Mouse (Mus musculus) retina, adult 2 months (tissue): ENCODE data around the gene Nrsn2.

ENCODE experiments used
- DNase-seq: peaks from one replicate; pipeline ENCODE4 v3.0.0-alpha.2; 2012; ENCODE audit warnings: low read depth, low spot score

The Nrsn2 gene

GRCm38 (mm10) chr2:152343329-152344213, 32.9 kb downstream of the Nrsn2 start, which contains the start of gene Trib3:
TSS of gene Trib3 (minus strand) at chr2:152344032.
- peak; percentile 71 for DNase-seq

GRCm38 (mm10) chr2:152339631-152340179, 36.7 kb downstream of the Nrsn2 start:
- DNase-seq: no peak

DNA sequence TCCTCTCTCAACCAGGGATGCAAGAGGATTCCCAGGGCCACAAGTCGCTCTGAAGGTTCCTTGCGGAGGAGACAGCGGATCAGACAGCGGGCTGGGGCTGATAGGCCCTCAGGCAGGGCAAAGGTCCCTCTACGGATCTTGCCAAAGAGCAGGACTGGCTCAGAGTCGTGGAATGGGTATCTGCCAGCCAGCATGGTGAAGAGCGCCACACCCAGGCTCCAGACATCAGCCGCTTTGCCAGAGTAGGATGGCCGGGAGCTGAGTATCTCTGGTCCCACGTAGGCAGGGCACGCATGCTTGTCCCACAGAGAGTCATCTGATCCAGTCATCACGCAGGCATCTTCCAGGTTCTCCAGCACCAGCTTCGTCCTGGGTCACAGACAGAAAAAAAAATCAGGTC, 38.1 kb downstream of the Nrsn2 start:
- no peak for DNase-seq

GRCm38 (mm10) chr2:152337591-152338212, 38.7 kb downstream of the Nrsn2 start:
- DNase-seq: no peak

- no peak for DNase-seq
These were observed 39.6 kb downstream of the Nrsn2 start for GRCm38 (mm10) chr2:152336856-152337255.

- DNase-seq: no peak
These were observed 41.1 kb downstream of the Nrsn2 start for GRCm38 (mm10) chr2:152335289-152335820.

DNA sequence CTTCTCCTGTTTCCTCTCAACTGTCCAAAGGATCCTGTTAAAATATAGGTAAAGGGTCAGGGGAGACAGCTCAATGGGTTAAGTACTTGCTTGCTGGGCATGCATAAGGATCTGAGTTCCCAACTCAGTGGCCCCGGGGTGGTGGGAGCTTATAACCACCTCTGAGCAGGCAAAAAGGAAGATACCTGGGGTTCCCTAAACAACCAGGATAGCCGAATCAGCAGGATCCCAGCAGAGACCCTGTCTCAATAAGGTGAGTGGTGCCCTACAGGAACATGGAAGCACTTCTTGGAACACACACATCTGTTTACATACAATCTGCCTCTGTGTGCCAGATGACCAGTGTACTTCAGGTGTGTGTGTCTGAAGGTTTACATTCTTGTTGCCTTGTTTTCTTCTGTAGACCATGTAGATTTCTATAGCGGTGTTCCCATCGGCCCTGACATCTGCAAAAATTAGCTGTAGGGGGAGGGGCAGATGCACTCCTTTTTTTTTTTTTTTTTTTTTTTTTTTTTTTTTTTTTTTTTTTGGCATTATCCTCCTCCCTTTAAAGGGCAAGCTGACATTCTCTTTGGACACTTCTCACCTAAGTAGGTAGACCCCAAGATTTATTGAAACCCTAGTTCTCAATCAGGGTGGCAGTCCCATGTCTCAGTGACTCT, 43.0 kb downstream of the Nrsn2 start:
- no peak for DNase-seq

DNA sequence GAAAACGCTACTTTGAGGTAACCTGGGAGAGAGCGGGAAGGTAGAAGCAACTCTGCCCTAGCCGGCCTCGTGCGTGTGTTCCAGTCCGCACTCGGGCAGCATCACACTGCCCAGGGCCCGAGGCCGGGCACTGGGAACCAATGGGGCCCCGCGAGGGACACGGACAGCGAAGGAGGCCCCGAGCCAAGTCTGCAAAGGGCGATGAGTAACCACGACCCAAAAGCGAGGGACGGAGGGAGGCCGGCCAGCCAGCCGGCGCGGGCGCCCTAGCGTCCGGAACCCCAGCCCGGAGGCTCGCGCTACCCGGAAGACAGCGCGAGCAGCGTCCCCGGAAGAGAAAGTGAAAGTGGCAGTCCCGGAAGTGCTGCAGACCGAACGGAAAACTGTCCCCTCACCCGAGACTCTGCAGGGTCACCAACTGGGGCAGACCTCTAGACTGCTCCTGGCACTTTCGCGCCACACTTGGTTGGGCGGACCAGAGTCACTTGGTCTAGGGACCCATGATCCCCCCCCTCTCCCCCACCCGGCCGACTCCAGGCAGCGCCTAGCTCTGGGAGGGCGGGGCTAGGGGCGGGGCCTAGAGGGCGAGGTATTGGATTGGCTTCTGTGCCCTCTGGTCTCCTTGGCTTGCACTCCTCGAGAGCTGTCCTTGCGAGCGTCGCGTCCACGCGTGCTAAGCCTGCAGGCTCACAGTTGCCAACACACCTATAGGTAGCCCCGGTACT, 44.2 kb downstream of the Nrsn2 start, which contains the start of gene Rbck1:
Gene Rbck1, minus strand, starts transcription at position 553 of the 725 bp plus-strand sequence.
- DNase-seq: peak; percentile 90

GRCm38 (mm10) chr2:152330858-152331423, 45.5 kb downstream of the Nrsn2 start:
- no peak for DNase-seq

GRCm38 (mm10) chr2:152327980-152328379, 48.5 kb downstream of the Nrsn2 start:
- no peak for DNase-seq

DNA sequence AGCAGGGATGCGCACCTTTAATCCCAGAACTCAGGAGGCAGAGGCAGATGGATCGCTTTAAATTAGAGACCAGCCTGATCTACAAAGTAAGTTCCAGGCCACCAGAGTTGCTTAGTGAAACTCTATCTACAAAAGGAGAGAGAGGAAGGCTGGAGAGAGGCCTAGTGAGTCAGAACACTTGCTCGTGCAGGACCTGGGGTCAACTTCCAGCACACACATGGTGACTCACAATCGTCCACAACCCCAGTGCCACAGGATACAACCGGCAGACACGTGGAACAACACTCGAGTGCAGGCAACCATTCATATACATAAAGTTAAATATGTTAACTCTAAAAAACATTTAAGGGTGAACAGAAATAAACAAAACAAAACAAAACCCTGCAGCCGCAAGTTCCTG, 49.8 kb downstream of the Nrsn2 start:
- no peak for DNase-seq

DNA sequence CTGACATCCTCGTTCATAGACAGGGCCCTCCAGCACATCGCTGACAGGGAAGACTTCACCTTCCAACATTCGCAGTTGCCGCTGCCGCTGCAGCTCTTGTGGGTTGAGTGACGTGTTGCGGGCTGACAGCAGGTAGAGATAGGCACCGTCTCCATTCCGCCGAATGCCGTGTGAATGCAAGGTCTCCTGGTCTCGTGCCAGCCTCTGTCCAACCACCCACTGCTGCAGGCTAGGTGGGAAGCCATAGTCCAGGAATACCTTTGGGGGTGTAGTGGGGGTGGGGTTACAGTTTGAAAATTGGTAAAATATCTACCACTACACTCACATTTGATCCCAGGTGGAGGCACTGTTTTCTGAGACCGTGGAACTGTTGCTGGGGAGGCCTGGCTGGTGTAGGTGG, 50.3 kb downstream of the Nrsn2 start:
- no peak for DNase-seq

DNA sequence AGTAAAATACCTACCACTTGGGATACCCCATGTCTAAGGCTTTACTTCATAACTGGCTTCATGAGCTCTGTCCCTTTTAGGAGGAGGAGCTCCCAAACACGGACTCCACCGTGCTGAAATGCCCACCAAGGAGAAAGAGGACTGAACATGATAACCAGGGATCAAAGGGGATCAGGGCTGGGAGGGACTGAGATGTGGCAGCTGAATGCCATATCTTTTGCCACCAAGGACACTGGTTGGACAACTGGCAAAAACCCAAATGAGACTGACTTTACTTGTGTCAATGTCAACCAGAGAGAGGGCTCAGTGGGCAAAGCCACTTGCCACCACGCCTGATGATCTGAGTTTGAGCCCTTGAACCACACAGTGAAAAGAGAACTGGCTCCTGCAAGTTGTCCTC, 51.6 kb downstream of the Nrsn2 start:
- DNase-seq: no peak

- DNase-seq: no peak
These were observed 52.5 kb downstream of the Nrsn2 start for GRCm38 (mm10) chr2:152323971-152324370.

- DNase-seq: no peak
These were observed 54.2 kb downstream of the Nrsn2 start for GRCm38 (mm10) chr2:152322198-152322597.

DNA sequence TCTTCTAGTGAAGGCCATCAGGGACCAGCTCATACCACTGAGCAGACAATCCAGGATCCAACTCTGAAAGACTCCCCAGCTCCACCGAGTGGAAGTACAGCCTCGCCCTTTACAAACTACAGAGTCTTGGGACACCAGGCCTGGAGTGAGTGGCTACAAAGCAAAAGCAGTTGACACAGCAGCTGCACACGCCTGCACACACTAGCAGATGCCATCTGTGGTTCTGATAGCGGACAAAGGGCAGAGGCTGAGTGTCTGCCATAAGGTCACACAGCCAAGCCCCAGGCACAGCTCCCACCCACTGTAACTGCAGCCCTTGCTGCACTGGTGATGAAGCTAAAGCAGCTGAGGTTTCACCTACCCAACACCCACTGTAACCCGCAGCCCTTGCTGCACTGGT, 54.9 kb downstream of the Nrsn2 start:
- no peak for DNase-seq
